Mouse (Mus musculus) bone marrow macrophage, adult 2 months (primary cell): ENCODE data around the gene Slc35c1. TPM values are rescaled to one million over a fixed set of nuclear protein-coding genes. Genes with fewer than 3 reads are reported as not detected.

ENCODE experiments used
- H3K27ac ChIP-seq: 2 replicates; pipeline ENCODE4 v1.5.1; 2012; ENCODE audit warnings: low read depth, low read length; ENCODE audit not compliant: insufficient read depth
- H3K4me1 ChIP-seq: 2 replicates; pipeline ENCODE4 v1.6.1; 2012; ENCODE audit warnings: low read length; ENCODE audit not compliant: control insufficient read depth, insufficient read depth
- H3K4me3 ChIP-seq: 2 replicates; pipeline ENCODE4 v1.5.1; 2012; ENCODE audit warnings: mild to moderate bottlenecking, low read length, moderate library complexity; ENCODE audit not compliant: insufficient read depth
- CTCF ChIP-seq: IDR thresholded peaks from 2 replicates; pipeline ENCODE4 v1.5.1; 2012; ENCODE audit warnings: low read depth, mild to moderate bottlenecking, low read length, moderate library complexity
- POLR2A ChIP-seq: IDR thresholded peaks from 2 replicates; pipeline ENCODE4 v1.6.1; 2012; ENCODE audit warnings: mild to moderate bottlenecking, low read depth, low read length, borderline replicate concordance
- polyA plus RNA-seq: library from polyadenylated mRNA; stranded (reverse); fragments of >200 nt; gene quantifications from 2 replicates; pipeline ENCODE4 v1.2.4, GENCODE M21; 2012; ENCODE audit not compliant: missing spikeins, insufficient read depth, insufficient read length

The Slc35c1 gene
- polyA plus RNA-seq, 1 experiment: 27.4 TPM

DNA sequence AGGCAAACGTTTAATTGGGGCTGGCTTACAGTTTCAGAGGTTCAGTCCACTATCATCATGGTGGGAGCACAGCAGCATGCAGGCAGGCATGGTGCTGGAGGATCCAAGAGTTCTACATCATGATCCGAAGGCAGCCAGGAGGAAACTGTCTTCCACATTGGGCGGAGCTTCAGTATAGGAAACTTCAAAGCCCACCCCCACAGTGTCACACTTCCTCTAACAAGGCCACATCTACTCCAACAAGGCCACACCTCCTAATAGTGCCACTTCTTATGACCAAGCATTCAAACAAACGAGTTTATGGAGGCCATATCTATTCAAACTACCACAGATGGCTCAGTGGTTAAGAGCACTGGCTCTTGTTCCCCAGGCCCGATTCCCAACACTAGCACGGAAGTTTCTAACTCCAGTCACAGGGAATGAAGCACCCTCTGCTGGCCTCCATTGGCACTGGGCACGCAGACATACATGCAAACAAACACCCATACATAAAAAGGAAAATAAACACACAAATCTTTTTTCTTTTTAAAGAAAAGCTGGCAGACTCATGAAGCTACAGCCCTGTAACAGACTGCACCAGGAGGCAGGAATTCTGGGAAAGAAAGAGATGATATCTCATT is 13.1 kb downstream of the Slc35c1 start:
- Histone ChIP-seq H3K4me3 (no peak overlapping the region), H3K27ac (no peak overlapping the region), H3K4me1 (no peaks in the 10 kb centered on the region)
- TF ChIP-seq POLR2A: no peak
- no peak for TF ChIP-seq CTCF

DNA sequence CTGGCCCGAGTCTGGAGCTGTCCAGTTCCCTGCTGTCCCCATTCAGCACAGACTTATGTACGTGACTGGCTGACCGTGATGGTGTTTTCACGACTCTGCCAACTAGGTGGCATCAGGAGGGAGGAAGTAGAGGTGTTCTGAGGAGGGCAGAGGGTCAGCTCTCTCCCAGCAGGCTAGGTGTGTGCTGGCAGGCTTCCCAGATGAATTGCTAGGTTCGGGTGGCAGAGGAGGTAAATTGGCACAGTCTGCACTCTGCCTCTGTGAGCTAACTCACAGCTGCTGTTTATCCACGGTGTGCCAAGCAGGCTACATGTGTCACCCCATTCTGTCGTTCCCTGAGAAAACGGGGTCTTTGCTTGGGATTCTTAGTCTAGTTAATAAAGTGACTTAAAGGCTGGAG is 13.7 kb downstream of the Slc35c1 start:
- no peaks in the 10 kb centered on the region for H3K4me1 ChIP-seq
- H3K4me3 ChIP-seq: no peak overlapping the region
- no peak overlapping the region for H3K27ac ChIP-seq
- no peak for TF ChIP-seq POLR2A

GRCm38 (mm10) chr2:92445890-92446289 is 14.4 kb downstream of the Slc35c1 start:
- Histone ChIP-seq H3K4me1 (no peaks in the 10 kb centered on the region), H3K4me3 (no peak overlapping the region), H3K27ac (no peak overlapping the region)
- no peak for TF ChIP-seq POLR2A
- TF ChIP-seq CTCF: no peak

DNA sequence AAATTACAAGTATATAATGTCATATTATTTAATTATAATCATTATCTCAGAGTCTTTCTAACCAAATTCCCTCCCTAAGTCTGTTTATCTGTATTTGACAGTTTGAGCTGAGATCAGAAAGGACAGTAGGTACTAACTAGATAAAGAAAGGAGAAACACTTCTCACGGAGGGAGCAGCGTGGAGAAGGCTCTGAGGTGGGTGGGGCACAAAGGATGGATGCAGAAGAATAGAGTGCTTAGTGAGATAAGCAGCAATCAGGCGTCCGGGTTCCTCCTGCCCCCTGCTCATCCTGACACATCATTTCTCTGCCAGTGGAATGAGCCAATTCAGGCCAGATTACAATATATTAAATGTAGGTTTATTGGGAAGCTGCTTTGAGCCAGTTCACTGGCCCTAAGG is 16.0 kb downstream of the Slc35c1 start:
- no peak overlapping the region for H3K27ac ChIP-seq
- H3K4me3 ChIP-seq: no peak overlapping the region
- TF ChIP-seq CTCF: no peak
- TF ChIP-seq POLR2A: no peak
- H3K4me1 ChIP-seq: no peaks in the 10 kb centered on the region

GRCm38 (mm10) chr2:92443313-92443712 is 17.0 kb downstream of the Slc35c1 start:
- TF ChIP-seq POLR2A (no peak), CTCF (no peak)
- H3K4me1 ChIP-seq: no peaks in the 10 kb centered on the region

DNA sequence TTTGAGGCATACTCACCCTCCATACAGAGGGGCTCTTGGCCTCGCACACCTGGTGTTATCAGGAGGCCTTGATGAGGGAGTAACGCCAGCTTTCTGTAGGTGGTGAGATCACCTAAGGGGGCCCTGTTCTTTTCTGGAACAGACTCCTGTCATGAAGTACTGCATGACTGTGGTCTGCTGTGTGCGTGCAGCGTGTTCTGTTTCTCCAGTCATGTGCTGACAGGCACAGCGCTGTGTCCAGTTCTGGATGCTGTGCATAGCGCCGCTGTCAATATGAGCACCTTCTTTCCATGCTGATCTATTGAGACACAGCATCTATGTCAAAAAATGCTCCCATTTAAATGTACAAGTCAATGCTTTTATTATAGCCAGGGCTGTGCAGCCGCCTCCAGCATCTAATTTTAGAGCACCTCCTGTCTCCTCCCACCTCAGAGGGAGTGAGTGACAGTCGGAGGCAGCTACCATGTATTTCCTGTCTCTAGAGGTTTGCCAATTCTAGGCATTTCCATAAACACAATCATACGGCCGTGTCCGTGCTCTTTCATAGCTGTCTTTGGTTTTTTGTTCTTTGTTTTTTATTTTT is 17.8 kb downstream of the Slc35c1 start:
- no peak for TF ChIP-seq POLR2A
- TF ChIP-seq CTCF: no peak
- Histone ChIP-seq H3K27ac (no peak overlapping the region), H3K4me3 (no peak overlapping the region), H3K4me1 (no peaks in the 10 kb centered on the region)

More at GRCm38 (mm10) chr2:92443313-92443712, 17.0 kb downstream of the Slc35c1 start:
- Histone ChIP-seq H3K27ac (no peak overlapping the region), H3K4me3 (no peak overlapping the region)

DNA sequence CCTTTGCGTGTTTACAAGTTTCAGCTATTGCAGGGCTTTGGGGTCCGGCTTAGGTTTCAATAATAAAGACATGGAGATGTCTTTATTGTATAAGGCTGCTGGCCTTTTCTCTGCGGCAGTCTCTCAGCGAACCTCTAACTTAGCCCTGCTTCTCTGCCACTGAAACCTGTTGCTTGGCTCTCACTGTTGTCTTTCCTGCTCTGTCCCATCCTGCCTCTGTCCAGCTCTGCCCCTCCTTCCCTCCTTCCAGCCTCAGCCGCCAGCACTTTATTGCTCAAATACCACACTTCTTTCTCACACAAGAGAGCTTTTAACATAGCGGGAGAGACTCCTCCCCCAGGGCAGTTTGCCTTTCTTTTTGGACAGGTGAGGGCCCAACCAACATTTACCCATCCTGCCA is 19.9 kb downstream of the Slc35c1 start:
- Histone ChIP-seq H3K4me1 (no peaks in the 10 kb centered on the region), H3K4me3 (no peak overlapping the region), H3K27ac (no peak overlapping the region)
- TF ChIP-seq CTCF (no peak), POLR2A (no peak)

- H3K4me1 ChIP-seq: peaks cover 7% of the 10 kb centered on the region
- no peak overlapping the region for H3K27ac ChIP-seq
- TF ChIP-seq POLR2A (no peak), CTCF (no peak)
- H3K4me3 ChIP-seq: no peak overlapping the region
Measured at GRCm38 (mm10) chr2:92438567-92438966, 21.8 kb downstream of the Slc35c1 start.

DNA sequence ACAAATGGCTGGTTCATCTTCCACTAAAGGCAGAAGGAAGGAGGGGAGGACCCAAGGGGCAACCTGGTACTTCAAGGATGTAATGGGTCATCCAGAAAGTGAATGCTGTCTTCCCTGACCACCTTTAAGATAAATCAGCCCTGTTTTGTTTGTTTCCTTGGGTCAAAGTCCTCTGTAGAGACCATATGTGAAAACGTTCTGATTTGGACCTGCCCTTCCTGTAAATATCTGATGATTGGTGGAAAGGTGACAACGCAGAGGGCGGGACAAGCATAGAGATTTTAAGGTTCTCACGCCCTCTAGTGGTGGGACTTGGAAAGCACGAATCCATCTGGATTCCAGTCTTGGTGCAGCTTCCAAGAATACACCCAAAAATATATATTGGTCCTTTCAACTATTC is 22.5 kb downstream of the Slc35c1 start:
- H3K27ac ChIP-seq: no peak overlapping the region
- TF ChIP-seq POLR2A: no peak
- TF ChIP-seq CTCF: no peak
- H3K4me3 ChIP-seq: no peak overlapping the region
- peaks cover 9% of the 10 kb centered on the region for H3K4me1 ChIP-seq

DNA sequence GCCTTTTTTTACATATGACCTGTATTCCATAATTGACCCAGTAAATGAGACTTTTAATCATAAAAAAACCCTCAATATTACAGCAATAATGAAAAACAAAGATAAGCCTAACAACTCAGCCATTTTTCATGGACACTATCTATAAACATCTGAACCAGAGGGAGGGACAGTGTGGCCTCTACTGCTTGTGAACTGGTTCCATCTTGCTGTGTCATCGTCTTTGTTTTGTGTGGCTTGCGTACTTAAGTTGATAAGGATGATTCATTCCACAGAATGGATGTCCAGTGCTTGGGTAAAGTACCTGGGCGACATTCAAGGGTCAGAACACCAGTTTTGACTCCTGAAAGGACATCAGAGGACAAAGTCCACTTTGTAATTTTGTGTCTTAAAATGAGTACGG is 23.0 kb downstream of the Slc35c1 start:
- H3K27ac ChIP-seq: no peak overlapping the region
- H3K4me3 ChIP-seq: no peak overlapping the region
- TF ChIP-seq CTCF: no peak
- peaks cover 14% of the 10 kb centered on the region for H3K4me1 ChIP-seq
